Mouse (Mus musculus) heart, adult 2 months (tissue): ENCODE measurements around the gene Cnot6. TPM values are rescaled to one million over a fixed set of nuclear protein-coding genes. Genes with fewer than 3 reads are reported as not detected.
A peak's percentile ranks its signal among the peaks of the same experiment; 100 is the strongest.

Source experiments
- DNase-seq, 2 experiments: peaks; one replicate each; pipeline ENCODE4 v3.0.0; 2021
- H3K27ac ChIP-seq: fragments of 200-600 bp; 2 replicates; pipeline ENCODE4 v1.8.1; 2022
- H3K27me3 ChIP-seq: fragments of 200-500 bp; 2 replicates; pipeline ENCODE4 v1.6.1; 2012; ENCODE audit warnings: mild to moderate bottlenecking, low read length, inconsistent platforms, mixed read lengths; ENCODE audit not compliant: control insufficient read depth, insufficient read depth
- H3K36me3 ChIP-seq: fragments of 200-500 bp; 2 replicates; pipeline ENCODE4 v1.6.1; 2012; ENCODE audit warnings: low read length, inconsistent platforms; ENCODE audit not compliant: control insufficient read depth, insufficient read depth
- H3K4me1 ChIP-seq: fragments of 200-500 bp; 2 replicates; pipeline ENCODE4 v1.6.1; 2011; ENCODE audit warnings: low read length; ENCODE audit not compliant: control insufficient read depth, insufficient read depth
- H3K4me3 ChIP-seq: fragments of 200-600 bp; 2 replicates; pipeline ENCODE4 v1.8.1; 2022
- H3K79me2 ChIP-seq: fragments of 200-500 bp; replicated peaks from 2 replicates; pipeline ENCODE4 v1.6.1; 2012; ENCODE audit warnings: mild to moderate bottlenecking, inconsistent platforms, low read length, moderate library complexity, mixed read lengths; ENCODE audit not compliant: control insufficient read depth, insufficient read depth
- H3K9ac ChIP-seq: fragments of 200-500 bp; 2 replicates; pipeline ENCODE4 v1.6.1; 2012; ENCODE audit warnings: low read depth, mild to moderate bottlenecking, control low read depth, inconsistent platforms, low read length, mixed read lengths
- CTCF ChIP-seq: fragments of 200-600 bp; IDR thresholded peaks from 2 replicates; pipeline ENCODE4 v1.8.1; 2022; ENCODE audit warnings: antibody characterized with exemption, mild to moderate bottlenecking, moderate library complexity
- EP300 ChIP-seq: fragments of 200-500 bp; IDR thresholded peaks from 2 replicates; pipeline ENCODE4 v1.6.1; 2011; ENCODE audit warnings: low read depth, low read length, control low read depth; ENCODE audit not compliant: insufficient read depth
- POLR2A ChIP-seq: fragments of 200-500 bp; IDR thresholded peaks from 2 replicates; pipeline ENCODE4 v1.6.1; 2011; ENCODE audit warnings: mild to moderate bottlenecking, low read depth, low read length, control low read depth; ENCODE audit not compliant: insufficient read depth
- WGBS: fragments of 180-500 bp; shearing (Covaris S2); methylation state at CpG from one replicate; pipeline ENCODE4 v1.1.7; 2018; 5-methylcytosine and 5-hydroxymethylcytosine counted together
- intact Hi-C: fragments of 180-260 bp; cut with DNase I; formaldehyde crosslinking; loops from one replicate; pipeline ENCODE4 v1.15.1; 2025
- polyA plus RNA-seq: library from polyadenylated mRNA; depleted of rRNA; stranded (reverse); fragments of >200 nt; gene quantifications from 2 replicates; pipeline ENCODE4 v1.2.3, GENCODE M21; 2012
- total RNA-seq, 2 experiments: library from RNA; stranded (reverse); gene quantifications; 2 replicates each; pipeline ENCODE4 v1.2.3; 2021

The Cnot6 gene
- total and polyA plus RNA-seq, 3 experiments = 6.3 to 23.4 (median 19.3) TPM

- TF ChIP-seq CTCF = no peak
- TF ChIP-seq POLR2A = no peak
- TF ChIP-seq EP300 = no peak
- H3K4me3 ChIP-seq = no peak overlapping the region
- H3K9ac ChIP-seq = no peak overlapping the region
- H3K4me1 ChIP-seq = no peaks in the 10 kb centered on the region
- H3K27me3 ChIP-seq = no peaks in the 10 kb centered on the region
- 15% methylated on average over 1 of the region's 1 CpGs for WGBS
- H3K79me2 ChIP-seq = no peaks in the 10 kb centered on the region
- no peaks in the 10 kb centered on the region for H3K36me3 ChIP-seq
- H3K27ac ChIP-seq = no peak overlapping the region
- DNase-seq = no peak
- intact Hi-C loops = no loop called here
These were observed 25.1 kb upstream of the Cnot6 start for GRCm38 (mm10) chr11:49737625-49738024.

DNA sequence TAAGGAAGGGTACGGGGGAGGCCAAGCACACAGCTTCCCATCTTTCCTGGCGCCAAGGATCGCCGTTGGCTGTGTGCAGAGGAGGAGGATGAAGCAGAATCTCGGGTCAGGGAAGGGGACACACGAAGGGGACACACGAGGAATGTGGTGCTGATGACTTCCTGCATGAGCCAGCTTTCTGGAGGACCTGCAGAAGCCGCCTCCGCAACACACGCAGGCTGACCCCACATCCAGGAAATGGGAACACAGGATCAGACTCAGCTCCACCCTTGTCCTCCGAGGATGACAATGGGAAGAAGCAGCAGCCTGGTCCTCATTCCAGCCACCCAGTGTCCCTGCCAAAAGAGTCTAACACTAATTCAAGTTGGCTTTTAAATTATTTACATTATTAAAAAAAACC, 22.2 kb upstream of the Cnot6 start:
- no peak overlapping the region for H3K4me3 ChIP-seq
- H3K27ac ChIP-seq = no peak overlapping the region; the same call in 1 of the 2 replicates
- H3K27me3 ChIP-seq = no peaks in the 10 kb centered on the region
- H3K4me1 ChIP-seq = 0 out of 2 replicates have a peak, but pooled peaks cover 2% of the 10 kb centered on the region
- 40% methylated on average over 11 of the region's 11 CpGs for WGBS
- H3K9ac ChIP-seq = no peak overlapping the region
- intact Hi-C loops = loop anchor here (5.0 kb wide), 1 partner anchor 33 kb away; no protein-coding TSS in a partner anchor
- DNase-seq = peak in 1 of 2 experiments; percentile 44
- H3K36me3 ChIP-seq = no peaks in the 10 kb centered on the region
- H3K79me2 ChIP-seq = no peaks in the 10 kb centered on the region
- TF ChIP-seq CTCF = no peak
- 0 out of 2 replicates have a peak, but pooled peaks have one; percentile 55 for TF ChIP-seq EP300
- TF ChIP-seq POLR2A = no peak

GRCm38 (mm10) chr11:49730275-49730948, 17.9 kb upstream of the Cnot6 start:
- H3K4me3 ChIP-seq = no peak overlapping the region
- H3K4me1 ChIP-seq = peaks cover 4% of the 10 kb centered on the region; the same call in 1 of the 2 replicates
- H3K36me3 ChIP-seq = no peaks in the 10 kb centered on the region
- H3K9ac ChIP-seq = no peak overlapping the region
- DNase-seq = peak in 1 of 2 experiments; percentile 52
- intact Hi-C loops = loop anchor here (5.0 kb wide), 1 partner anchor 37 kb away; no protein-coding TSS in a partner anchor
- H3K27me3 ChIP-seq = no peaks in the 10 kb centered on the region
- H3K79me2 ChIP-seq = no peaks in the 10 kb centered on the region
- TF ChIP-seq CTCF (no peak), EP300 (no peak)
- no peak overlapping the region for H3K27ac ChIP-seq
- WGBS = 52% methylated on average over 5 of the region's 5 CpGs

- peak; percentile 46 to 52 for DNase-seq
- intact Hi-C loops = loop anchor here (1.0 to 5.0 kb wide), 4 partner anchors 75 to 142 kb away; no protein-coding TSS in a partner anchor
- Histone ChIP-seq H3K4me3 (no peak overlapping the region), H3K9ac (no peak overlapping the region), H3K27me3 (no peaks in the 10 kb centered on the region), H3K4me1 (peaks cover 4% of the 10 kb centered on the region; the same call in 1 of the 2 replicates), H3K36me3 (no peaks in the 10 kb centered on the region), H3K79me2 (no peaks in the 10 kb centered on the region), H3K27ac (no peak overlapping the region)
- WGBS = 9% methylated on average over 3 of the region's 3 CpGs
- peak; percentile 95 for TF ChIP-seq CTCF
- TF ChIP-seq POLR2A = no peak
- TF ChIP-seq EP300 = 0 out of 2 replicates have a peak, but pooled peaks have one; percentile 46
These were observed 15.4 kb upstream of the Cnot6 start for GRCm38 (mm10) chr11:49727877-49728276.

- Histone ChIP-seq H3K27ac (no peak overlapping the region), H3K4me3 (no peak overlapping the region), H3K4me1 (peaks cover 4% of the 10 kb centered on the region; the same call in 1 of the 2 replicates), H3K36me3 (no peaks in the 10 kb centered on the region), H3K9ac (no peak overlapping the region), H3K27me3 (no peaks in the 10 kb centered on the region), H3K79me2 (no peaks in the 10 kb centered on the region)
- TF ChIP-seq POLR2A (no peak), CTCF (no peak), EP300 (no peak)
- intact Hi-C loops = loop anchor here (5.0 kb wide), 1 partner anchor 101 kb away; no protein-coding TSS in a partner anchor
- 17% methylated on average over 8 of the region's 8 CpGs for WGBS
- no peak for DNase-seq
These were observed 14.3 kb upstream of the Cnot6 start for GRCm38 (mm10) chr11:49726800-49727199.

DNA sequence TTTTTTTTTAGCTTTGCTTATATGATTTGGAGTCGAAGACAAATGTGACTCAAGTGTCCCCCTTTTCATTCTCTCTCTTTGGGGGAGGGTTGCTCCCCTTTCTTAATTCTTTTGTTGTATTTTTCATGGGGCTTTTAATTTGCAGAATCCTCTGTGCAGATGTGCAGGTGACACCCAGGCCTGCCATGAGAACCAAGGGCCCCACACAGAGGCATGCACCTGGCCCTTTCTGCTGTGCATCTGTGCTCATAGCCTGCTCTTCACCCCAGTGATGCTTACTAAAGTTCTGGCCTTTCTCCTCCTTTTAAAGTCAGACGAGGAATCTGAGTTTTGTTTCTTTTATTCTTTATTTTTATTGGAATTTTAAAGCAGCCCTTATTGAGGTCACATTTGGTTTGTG, 12.2 kb upstream of the Cnot6 start:
- no peaks in the 10 kb centered on the region for H3K79me2 ChIP-seq
- H3K36me3 ChIP-seq = no peaks in the 10 kb centered on the region
- no peak overlapping the region for H3K9ac ChIP-seq
- H3K4me3 ChIP-seq = no peak overlapping the region
- no peaks in the 10 kb centered on the region for H3K27me3 ChIP-seq
- H3K27ac ChIP-seq = no peak overlapping the region
- peaks cover 2% of the 10 kb centered on the region; the same call in 1 of the 2 replicates for H3K4me1 ChIP-seq
- intact Hi-C loops = loop anchor here (5.0 kb wide), 1 partner anchor 103 kb away; no protein-coding TSS in a partner anchor
- 86% methylated on average over 2 of the region's 2 CpGs for WGBS
- TF ChIP-seq POLR2A (no peak), CTCF (no peak), EP300 (no peak)
- DNase-seq = no peak
